Mouse (Mus musculus): Measurements from ENCODE around the gene Retreg3. TPM values are rescaled to one million over a fixed set of nuclear protein-coding genes. Genes with fewer than 3 reads are reported as not detected.

The Retreg3 gene
- polyA plus RNA-seq, 2 experiments, result 5.3 to 20.4 TPM

- peak overlapping the region; percentile 10; the same call in 1 of the 2 replicates for H3K27ac ChIP-seq
- peak; percentile 99 for TF ChIP-seq CTCF (IDR thresholded peaks at IDR 0.05; ENCODE audit: low read depth)
- TF ChIP-seq EP300 (IDR thresholded peaks at IDR 0.05; ENCODE audit: low read depth), result no peak
- WGBS (ENCODE audit: insufficient replicate concordance), result 17% methylated on average over 18 of the region's 18 CpGs
These were observed 52.9 kb downstream of the Retreg3 start for GRCm38 (mm10) chr11:101066549-101067412.

GRCm38 (mm10) chr11:101065002-101065401, 54.7 kb downstream of the Retreg3 start:
- H3K9me3 ChIP-seq (ENCODE audit: control insufficient read depth, low read length), result no peaks in the 10 kb centered on the region
- WGBS (ENCODE audit: insufficient replicate concordance), result 59% methylated on average over 9 of the region's 9 CpGs
- TF ChIP-seq CTCF (IDR thresholded peaks at IDR 0.05; ENCODE audit: low read depth), result no peak
- TF ChIP-seq EP300 (IDR thresholded peaks at IDR 0.05; ENCODE audit: low read depth), result no peak
- H3K4me1 ChIP-seq (replicated peaks; ENCODE audit: control insufficient read depth in 2 of 2, insufficient read depth in 2 of 2, low read length in 1 of 2), result peaks cover 37 to 48% of the 10 kb centered on the region in 2 experiments
- H3K36me3 ChIP-seq (replicated peaks; ENCODE audit: control insufficient read depth, insufficient read depth, low read depth), result peaks cover 23% of the 10 kb centered on the region
- H3K4me3 ChIP-seq (ENCODE audit: insufficient read depth in 1 of 2, low read depth in 2 of 2, low read length in 2 of 2), result no peak overlapping the region
- H3K27me3 ChIP-seq (ENCODE audit: control insufficient read depth, insufficient read depth, low read length), result peaks cover 6% of the 10 kb centered on the region
- DNase-seq (ENCODE audit: low read depth in 3 of 3, low spot score in 3 of 3) (no peak), ATAC-seq (ENCODE audit: insufficient read depth) (no peak)
- peak overlapping the region; percentile 97 for H3K27ac ChIP-seq
- no peak overlapping the region for H3K9ac ChIP-seq (replicated peaks)
- no peak overlapping the region; the same call in 1 of the 2 replicates for H3K4me2 ChIP-seq (ENCODE audit: low read depth)

More at GRCm38 (mm10) chr11:101066549-101067412, 52.9 kb downstream of the Retreg3 start:
- H3K9ac ChIP-seq (replicated peaks), result peak overlapping the region; percentile 35; the same call in 1 of the 2 replicates
- H3K4me1 ChIP-seq (replicated peaks; ENCODE audit: control insufficient read depth in 2 of 2, insufficient read depth in 2 of 2, low read length in 1 of 2), result peaks cover 37 to 54% of the 10 kb centered on the region in 2 experiments
- H3K4me2 ChIP-seq (ENCODE audit: low read depth), result peak overlapping the region; percentile 69
- H3K27me3 ChIP-seq (ENCODE audit: control insufficient read depth, insufficient read depth, low read length), result peaks cover 8% of the 10 kb centered on the region
- ATAC-seq (ENCODE audit: insufficient read depth) (no peak), DNase-seq (ENCODE audit: low read depth in 3 of 3, low spot score in 3 of 3) (peak; percentile 56 to 60 (median 59))
- peaks cover 14% of the 10 kb centered on the region for H3K36me3 ChIP-seq (replicated peaks; ENCODE audit: control insufficient read depth, insufficient read depth, low read depth)
- H3K9me3 ChIP-seq (ENCODE audit: control insufficient read depth, low read length), result no peaks in the 10 kb centered on the region
- H3K4me3 ChIP-seq (ENCODE audit: insufficient read depth in 1 of 2, low read depth in 2 of 2, low read length in 2 of 2), result peak overlapping the region; percentile 35

GRCm38 (mm10) chr11:101064462-101064861, 55.2 kb downstream of the Retreg3 start:
- Histone ChIP-seq H3K36me3 (replicated peaks; ENCODE audit: control insufficient read depth, insufficient read depth, low read depth) (peaks cover 28% of the 10 kb centered on the region), H3K4me3 (ENCODE audit: insufficient read depth in 1 of 2, low read depth in 2 of 2, low read length in 2 of 2) (no peak overlapping the region), H3K27ac (peak overlapping the region; percentile 97), H3K9ac (replicated peaks) (peak overlapping the region; percentile 50), H3K4me2 (ENCODE audit: low read depth) (peak overlapping the region; percentile 60), H3K9me3 (ENCODE audit: control insufficient read depth, low read length) (no peaks in the 10 kb centered on the region), H3K4me1 (replicated peaks; ENCODE audit: control insufficient read depth in 2 of 2, insufficient read depth in 2 of 2, low read length in 1 of 2) (peaks cover 36 to 48% of the 10 kb centered on the region in 2 experiments), H3K27me3 (ENCODE audit: control insufficient read depth, insufficient read depth, low read length) (peaks cover 6% of the 10 kb centered on the region)
- no peak for TF ChIP-seq CTCF (IDR thresholded peaks at IDR 0.05; ENCODE audit: low read depth)
- TF ChIP-seq EP300 (IDR thresholded peaks at IDR 0.05; ENCODE audit: low read depth), result no peak
- 64% methylated on average over 4 of the region's 4 CpGs for WGBS (ENCODE audit: insufficient replicate concordance)
- ATAC-seq (ENCODE audit: insufficient read depth), result no peak
- DNase-seq (ENCODE audit: low read depth in 3 of 3, low spot score in 3 of 3), result no peak

GRCm38 (mm10) chr11:101063676-101064327, 55.9 kb downstream of the Retreg3 start:
- DNase-seq (ENCODE audit: low read depth in 3 of 3, low spot score in 3 of 3) (peak; percentile 88 to 92 (median 90)), ATAC-seq (ENCODE audit: insufficient read depth) (peak; percentile 95)
- peak overlapping the region in 1 of 2 experiments; percentile 13; a peak in 1 of 4 replicates for H3K4me3 ChIP-seq (ENCODE audit: insufficient read depth in 1 of 2, low read depth in 2 of 2, low read length in 2 of 2)
- peak overlapping the region; percentile 67 for H3K9ac ChIP-seq (replicated peaks)
- peaks cover 32 to 45% of the 10 kb centered on the region in 2 experiments for H3K4me1 ChIP-seq (replicated peaks; ENCODE audit: control insufficient read depth in 2 of 2, insufficient read depth in 2 of 2, low read length in 1 of 2)
- 1% methylated on average over 12 of the region's 12 CpGs for WGBS (ENCODE audit: insufficient replicate concordance)
- peak overlapping the region; percentile 65 for H3K4me2 ChIP-seq (ENCODE audit: low read depth)
- H3K9me3 ChIP-seq (ENCODE audit: control insufficient read depth, low read length), result no peaks in the 10 kb centered on the region
- H3K27me3 ChIP-seq (ENCODE audit: control insufficient read depth, insufficient read depth, low read length), result peaks cover under 1% of the 10 kb centered on the region
- peaks cover 28% of the 10 kb centered on the region for H3K36me3 ChIP-seq (replicated peaks; ENCODE audit: control insufficient read depth, insufficient read depth, low read depth)
- TF ChIP-seq CTCF (IDR thresholded peaks at IDR 0.05; ENCODE audit: low read depth) (no peak), EP300 (IDR thresholded peaks at IDR 0.05; ENCODE audit: low read depth) (peak; percentile 88)
- peak overlapping the region; percentile 97 for H3K27ac ChIP-seq

Data from liver, embryonic 14.5 days (tissue).